Mouse (Mus musculus) heart, postnatal 14 days (tissue): ENCODE data around the gene Ghdc. TPM values are rescaled to one million over a fixed set of nuclear protein-coding genes. Genes with fewer than 3 reads are reported as not detected.

Experiments
- DNase-seq, 2 experiments: peaks; one replicate each; pipeline ENCODE4 v3.0.0; 2021 to 2022
- intact Hi-C: fragments of 180-260 bp; cut with DNase I; formaldehyde crosslinking; loops from one replicate; pipeline ENCODE4 v1.15.1; 2025
- total RNA-seq, 2 experiments: library from RNA; stranded (reverse); gene quantifications; 2 replicates each; pipeline ENCODE4 v1.2.3; 2021

Gene Ghdc
- total RNA-seq, 2 experiments from 2014 or later: 12.7 to 13.3 TPM

DNA sequence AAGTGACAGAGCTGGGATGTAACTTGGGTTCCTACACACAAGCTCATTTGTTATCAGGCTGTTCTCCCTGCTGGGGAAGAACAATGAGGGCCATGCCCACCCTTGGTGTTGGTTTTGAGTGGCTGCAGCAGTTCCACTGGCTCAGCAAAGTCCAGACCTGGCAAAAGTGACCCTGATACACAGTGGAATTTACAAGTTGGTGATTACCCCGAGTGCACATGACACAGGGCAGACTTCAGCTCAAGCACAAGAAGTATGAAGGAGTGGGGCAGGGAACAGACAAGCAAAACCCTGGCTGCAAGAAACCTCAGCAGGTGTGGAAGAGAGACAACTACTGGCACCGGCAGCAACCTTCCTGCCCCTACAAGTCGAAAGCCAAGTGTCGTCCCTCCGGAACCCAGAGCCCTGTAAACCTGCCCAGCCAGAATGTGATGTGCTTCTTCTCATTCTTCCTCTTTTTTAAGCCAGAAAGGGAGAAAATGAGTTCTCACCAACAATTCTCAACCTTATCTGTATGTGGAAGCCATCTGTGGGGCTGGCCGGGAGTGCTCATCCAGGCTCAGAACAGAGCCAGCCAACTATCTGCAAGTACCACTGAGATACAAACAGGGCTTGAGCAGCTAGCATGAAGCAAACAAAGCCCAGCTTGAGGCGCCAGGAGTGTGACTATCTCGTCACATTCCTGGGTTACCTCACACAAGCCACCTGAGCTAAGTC lies 48.8 kb downstream of the Ghdc start:
- no peak for DNase-seq
- intact Hi-C loops: no loop called here

DNA sequence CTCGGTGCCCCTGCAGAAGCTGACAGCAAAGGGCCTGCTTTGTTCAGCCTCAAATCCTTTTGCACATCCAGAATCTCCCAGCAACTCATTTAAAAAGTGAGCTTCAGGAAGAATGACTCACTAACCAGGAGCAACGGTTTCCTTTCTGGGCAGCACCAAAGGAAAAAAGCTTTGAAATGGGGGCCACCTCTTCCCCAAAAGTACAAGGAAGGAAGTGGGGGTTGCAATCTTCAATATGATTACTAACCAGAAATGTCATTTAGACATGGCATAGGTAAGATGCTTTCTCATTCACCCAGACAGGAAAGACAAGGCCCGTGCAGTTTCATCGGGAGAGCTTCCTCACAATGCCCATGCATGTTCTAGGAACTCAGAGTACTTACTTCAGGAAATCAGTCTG lies 49.5 kb downstream of the Ghdc start:
- intact Hi-C loops: no loop called here
- no peak for DNase-seq

DNA sequence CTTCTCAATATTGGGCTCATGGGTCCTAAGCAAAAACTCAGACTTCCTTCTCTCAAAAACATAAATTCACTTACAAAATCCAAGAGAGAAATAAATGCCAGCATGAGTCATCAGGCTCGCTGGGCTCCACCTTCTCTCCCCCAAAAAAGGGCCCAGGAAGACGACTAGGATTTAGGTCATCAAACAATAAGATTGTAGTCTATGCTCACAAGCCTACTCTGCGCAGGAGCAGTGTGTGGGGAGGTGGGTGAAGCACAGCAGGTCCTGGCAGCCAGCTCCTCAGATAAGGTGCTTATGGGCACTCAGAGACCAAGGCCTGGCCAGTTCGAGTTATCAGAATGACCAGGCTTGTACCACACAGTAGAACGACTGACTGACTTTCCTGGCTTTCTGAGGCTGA lies 50.4 kb downstream of the Ghdc start:
- intact Hi-C loops: no loop called here
- DNase-seq: peak in 1 of 2 experiments; percentile 41

DNA sequence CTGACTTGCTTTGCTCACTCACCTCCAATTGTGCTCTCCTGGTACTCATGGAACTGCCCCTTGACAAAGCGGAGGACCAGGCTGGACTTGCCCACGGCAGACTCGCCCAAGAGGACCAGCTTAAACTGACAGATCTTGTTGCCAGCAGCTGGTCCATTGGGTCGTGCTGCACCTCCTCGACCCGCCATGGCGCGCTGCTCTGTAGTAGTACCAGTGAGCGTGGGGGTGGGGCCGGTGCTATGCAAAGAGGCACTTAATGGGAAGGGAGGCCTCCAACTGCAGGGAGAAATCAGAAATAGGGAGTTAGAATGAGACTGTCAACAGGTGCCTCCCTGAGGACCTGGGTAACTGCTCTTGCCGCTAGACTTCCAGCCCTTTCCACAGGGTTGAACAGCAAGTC lies 50.9 kb downstream of the Ghdc start:
- no peak for DNase-seq
- intact Hi-C loops: no loop called here

- no peak for DNase-seq
- intact Hi-C loops: no loop called here
Observed at GRCm38 (mm10) chr11:100719312-100719711, 51.4 kb downstream of the Ghdc start.

GRCm38 (mm10) chr11:100718866-100719265 lies 51.9 kb downstream of the Ghdc start:
- DNase-seq: peak in 1 of 2 experiments; percentile 43
- intact Hi-C loops: no loop called here

DNA sequence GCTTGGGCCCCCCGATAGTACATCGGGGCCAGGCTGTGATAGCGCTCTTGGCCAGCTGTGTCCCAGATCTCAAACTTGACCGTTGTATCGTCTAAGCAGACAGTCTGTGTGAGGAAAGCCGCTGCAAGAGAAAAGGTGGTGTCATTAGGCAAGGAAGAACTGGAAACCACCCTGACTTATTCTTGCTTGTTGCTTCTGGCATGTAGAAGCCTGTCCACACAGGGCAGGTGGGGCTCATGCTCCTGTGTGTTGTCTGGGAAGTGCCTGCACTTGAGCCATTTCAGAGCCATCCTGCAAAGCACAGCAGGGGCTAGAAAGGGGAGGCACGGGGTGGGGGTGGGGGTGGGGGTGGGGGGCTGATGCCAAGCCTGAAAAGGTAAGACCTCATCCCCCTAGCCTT lies 52.3 kb downstream of the Ghdc start:
- DNase-seq: no peak
- intact Hi-C loops: no loop called here

GRCm38 (mm10) chr11:100716649-100717048 lies 54.1 kb downstream of the Ghdc start:
- no peak for DNase-seq
- intact Hi-C loops: no loop called here

Other genes starting within 250 kb of the Ghdc start
- gene Acly, start 243.0 kb downstream of the Ghdc start, total RNA-seq: 10 to 100 TPM; 38.9 to 41.2 TPM
- gene Ttc25, start 225.3 kb downstream of the Ghdc start, total RNA-seq: under 1 TPM; 0.24 to 0.36 TPM
- gene Cnp, start 196.1 kb downstream of the Ghdc start, total RNA-seq: 1 to 10 TPM; 6.2 to 7.6 TPM
- gene Nkiras2, start 151.7 kb downstream of the Ghdc start, total RNA-seq: 10 to 100 TPM; 53.4 to 55.2 TPM
- gene Dnajc7, start 150.8 kb downstream of the Ghdc start, total RNA-seq: 100 to 1,000 TPM; 158 TPM
- gene Zfp385c, start 78.5 kb downstream of the Ghdc start, total RNA-seq: under 1 TPM; 0.10 to 0.29 TPM
- under 1 TPM; 0.76 to 1.00 TPM for gene Dhx58, start 66.7 kb downstream of the Ghdc start, total RNA-seq
- 10 to 100 TPM; 12.9 to 13.7 TPM for gene Kat2a, start 58.5 kb downstream of the Ghdc start, total RNA-seq
- gene Hspb9, start 57.1 kb downstream of the Ghdc start, total RNA-seq: not detected
- gene Rab5c, start 32.7 kb downstream of the Ghdc start, total RNA-seq: 10 to 100 TPM; 70.4 to 74.6 TPM
- not detected for gene Kcnh4, start 11.0 kb downstream of the Ghdc start, total RNA-seq
- not detected for gene Hcrt, start 8.0 kb downstream of the Ghdc start, total RNA-seq
- gene Stat5b, start 79.8 kb upstream of the Ghdc start, total RNA-seq: 10 to 100 TPM; 62.4 to 66.5 TPM
- gene Stat5a, start 88.4 kb upstream of the Ghdc start, total RNA-seq: 10 to 100 TPM; 28.1 to 28.7 TPM
- 100 to 1,000 TPM; 103 to 107 TPM for gene Stat3, start 168.6 kb upstream of the Ghdc start, total RNA-seq
- gene Cavin1, start 199.9 kb upstream of the Ghdc start, total RNA-seq: 100 to 1,000 TPM; 336 to 338 TPM
- 10 to 100 TPM; 89.3 to 90.2 TPM for gene Atp6v0a1, start 238.5 kb upstream of the Ghdc start, total RNA-seq